Mouse (Mus musculus) stomach, embryonic 15.5 days (tissue): ENCODE data around the gene Fam107b. TPM values are rescaled to one million over a fixed set of nuclear protein-coding genes. Genes with fewer than 3 reads are reported as not detected.
"Not testable (repeated sequence)": the region's sequence is repeated elsewhere in the genome, so short reads cannot be mapped to it uniquely, and the experiment has no call there.

Experiments
- ATAC-seq: fragments of 200-750 bp; cut with Nextera tagmentation; 2 replicates; pipeline ENCODE4 v1.8.0; 2017; ENCODE audit warnings: low read depth, moderate number of reproducible peaks, moderate TSS enrichment; ENCODE audit not compliant: insufficient read depth, low FRiP score
- H3K27ac ChIP-seq: fragments of 300-500 bp; sonication (generic); 2 replicates; pipeline ENCODE4 v1.5.1; 2015; ENCODE audit warnings: mild to moderate bottlenecking, inconsistent platforms
- H3K27me3 ChIP-seq: fragments of 300-500 bp; sonication (generic); replicated peaks from 2 replicates; pipeline ENCODE4 v1.6.1; 2015; ENCODE audit warnings: inconsistent platforms
- H3K36me3 ChIP-seq: fragments of 300-500 bp; sonication (generic); 2 replicates; pipeline ENCODE4 v1.6.1; 2015; ENCODE audit warnings: inconsistent platforms
- H3K4me1 ChIP-seq: fragments of 300-500 bp; sonication (generic); 2 replicates; pipeline ENCODE4 v1.6.1; 2015; ENCODE audit warnings: inconsistent platforms
- H3K4me2 ChIP-seq: fragments of 300-500 bp; sonication (generic); 2 replicates; pipeline ENCODE4 v1.6.1; 2015; ENCODE audit warnings: mild to moderate bottlenecking, inconsistent platforms
- H3K4me3 ChIP-seq: fragments of 300-500 bp; sonication (generic); replicated peaks from 2 replicates; pipeline ENCODE4 v1.5.1; 2015; ENCODE audit warnings: inconsistent platforms
- H3K9ac ChIP-seq: fragments of 300-500 bp; sonication (generic); 2 replicates; pipeline ENCODE4 v1.6.1; 2015; ENCODE audit warnings: inconsistent platforms
- H3K9me3 ChIP-seq: fragments of 300-500 bp; sonication (generic); 2 replicates; pipeline ENCODE4 v1.6.1; 2016; ENCODE audit warnings: inconsistent platforms
- WGBS: fragments of 180-500 bp; shearing (Covaris S2); methylation state at CpG from one replicate; pipeline ENCODE4 v1.1.7; 2015; 5-methylcytosine and 5-hydroxymethylcytosine counted together
- polyA plus RNA-seq: library from polyadenylated mRNA; unstranded; fragments of >200 nt; fragmentation: Nextera tagmentation; extraction: Ambion mirVana; gene quantifications from 2 replicates; pipeline ENCODE4 v1.2.1, GENCODE M21; 2015

Fam107b gene
- polyA plus RNA-seq, 1 experiment from 2014 or later, result 36.4 TPM

DNA sequence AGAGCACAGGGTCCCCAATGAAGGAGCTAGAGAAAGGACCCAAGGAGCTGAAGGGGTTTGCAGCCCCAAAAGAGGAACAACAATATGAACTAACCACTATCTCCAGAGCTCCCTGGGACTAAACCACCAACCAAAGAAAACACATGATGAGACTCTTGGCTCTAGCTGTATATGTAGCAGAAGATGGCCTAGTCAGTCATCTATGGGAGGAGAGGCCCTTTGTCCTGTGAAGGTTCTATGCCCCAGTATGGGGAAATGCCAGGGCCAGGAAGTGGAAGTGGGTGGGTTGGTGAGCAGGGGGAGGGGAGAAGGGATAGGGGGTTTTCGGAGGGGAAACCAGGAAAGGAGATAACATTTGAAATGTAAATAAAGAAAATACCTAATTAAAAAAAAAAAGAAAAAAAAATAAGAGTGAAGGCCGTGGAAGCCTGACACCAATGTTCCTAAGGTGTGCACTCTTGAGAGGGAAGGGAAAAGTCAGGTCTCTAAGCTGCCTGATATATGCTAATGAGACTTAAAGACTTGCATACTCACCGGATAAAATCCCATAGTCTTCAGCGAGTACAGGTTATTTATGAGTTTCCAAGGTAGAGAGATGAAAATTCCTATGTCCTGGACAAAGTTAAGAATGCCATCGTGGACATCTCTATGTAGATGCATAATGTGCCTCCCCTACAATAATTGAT, 149.3 kb downstream of the Fam107b start:
- H3K4me3 ChIP-seq, H3K4me2 ChIP-seq, H3K27me3 ChIP-seq, ATAC-seq, H3K4me1 ChIP-seq, H3K27ac ChIP-seq, H3K36me3 ChIP-seq, H3K9ac ChIP-seq, H3K9me3 ChIP-seq: not testable (repeated sequence)
- WGBS, result 79% methylated on average over 5 of the region's 5 CpGs

DNA sequence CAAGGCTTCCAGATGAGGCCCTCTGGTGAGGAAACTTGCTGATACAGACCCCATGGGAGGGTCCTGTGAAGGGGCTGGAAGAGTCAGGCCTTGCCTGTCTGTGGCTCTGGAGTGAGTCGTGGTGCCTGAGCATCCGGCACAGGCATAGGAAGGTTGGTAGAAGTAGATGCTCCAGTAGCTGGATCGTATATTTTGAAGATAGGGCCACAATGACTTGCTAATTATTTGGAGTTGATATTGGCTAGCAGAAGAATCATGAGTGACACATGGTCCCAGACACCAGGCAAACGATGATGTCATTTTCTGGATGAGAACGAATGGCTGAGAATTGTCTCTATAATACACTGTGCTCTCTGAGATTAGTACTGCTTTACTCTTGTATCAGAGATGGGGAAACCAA, 150.8 kb downstream of the Fam107b start:
- no peaks in the 10 kb centered on the region for H3K4me1 ChIP-seq
- H3K27ac ChIP-seq, result no peak overlapping the region
- ATAC-seq, result no peak
- H3K4me2 ChIP-seq, result no peak overlapping the region
- H3K9ac ChIP-seq, result no peak overlapping the region
- no peaks in the 10 kb centered on the region for H3K36me3 ChIP-seq
- 90% methylated on average over 5 of the region's 5 CpGs for WGBS
- H3K9me3 ChIP-seq, result no peaks in the 10 kb centered on the region
- H3K27me3 ChIP-seq, result no peaks in the 10 kb centered on the region
- H3K4me3 ChIP-seq, result no peak overlapping the region

DNA sequence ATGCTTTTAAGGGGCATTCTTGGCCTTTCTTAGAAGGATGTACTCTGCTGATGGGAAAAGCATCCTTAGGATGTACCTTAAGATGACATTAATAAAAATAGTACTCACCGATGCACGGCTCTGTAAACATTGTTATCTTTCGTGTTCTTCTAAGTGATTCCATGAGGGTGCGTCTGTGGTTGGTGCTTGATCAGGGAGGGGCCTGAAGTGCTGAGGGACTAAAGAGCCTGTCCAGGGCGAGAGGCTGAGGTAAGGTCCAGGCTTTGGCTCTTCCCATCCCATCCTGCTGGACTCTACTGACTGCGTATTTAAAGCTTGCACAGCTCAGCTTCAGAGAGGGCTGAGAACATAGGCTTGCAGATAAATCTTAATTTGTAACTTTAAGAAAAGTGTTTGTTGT, 151.7 kb downstream of the Fam107b start:
- no peak overlapping the region for H3K4me2 ChIP-seq
- WGBS, result 46% methylated on average over 6 of the region's 6 CpGs
- H3K27me3 ChIP-seq, result no peaks in the 10 kb centered on the region
- no peak overlapping the region for H3K9ac ChIP-seq
- H3K4me1 ChIP-seq, result 0 out of 2 replicates have a peak, but pooled peaks cover 8% of the 10 kb centered on the region
- H3K4me3 ChIP-seq, result no peak overlapping the region
- no peak overlapping the region for H3K27ac ChIP-seq
- no peak for ATAC-seq
- no peaks in the 10 kb centered on the region for H3K9me3 ChIP-seq
- no peaks in the 10 kb centered on the region for H3K36me3 ChIP-seq

DNA sequence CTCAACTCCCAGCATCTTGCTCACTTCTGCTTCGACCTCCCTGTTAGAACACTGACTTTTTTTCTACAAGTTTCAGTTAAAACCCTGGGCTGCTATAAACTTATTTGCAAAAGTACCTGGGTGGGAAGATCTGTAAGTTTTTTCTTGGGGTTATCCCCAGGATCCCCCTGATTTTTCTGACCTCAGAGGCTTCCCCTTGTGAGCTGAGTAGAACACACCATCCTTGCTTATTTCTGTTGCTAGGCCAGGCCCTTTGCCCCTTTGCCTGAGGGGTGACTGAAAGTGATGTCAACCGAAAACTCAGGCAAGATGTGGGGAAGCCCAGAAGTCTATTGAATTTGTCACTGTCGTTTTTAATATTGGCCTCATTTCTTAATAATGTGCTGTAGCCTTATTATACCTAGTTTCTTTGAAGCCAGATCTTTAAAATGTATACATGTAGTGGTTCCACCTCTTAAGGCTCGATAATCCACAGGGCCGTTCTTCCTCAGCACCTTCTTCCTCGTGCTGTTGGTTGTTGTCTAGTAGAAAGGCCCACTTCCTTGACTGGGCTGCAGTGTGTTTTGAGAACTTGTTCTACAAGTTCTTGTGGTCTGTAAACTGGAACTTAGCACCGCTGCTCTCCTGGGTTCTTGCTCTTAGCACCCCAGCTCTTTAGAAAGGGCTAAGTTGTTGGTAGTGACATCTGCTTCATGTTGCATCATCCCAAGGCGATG, 153.3 kb downstream of the Fam107b start:
- H3K27ac ChIP-seq, result no peak overlapping the region
- no peaks in the 10 kb centered on the region for H3K36me3 ChIP-seq
- H3K9ac ChIP-seq, result no peak overlapping the region
- no peak overlapping the region for H3K4me2 ChIP-seq
- no peak for ATAC-seq
- no peaks in the 10 kb centered on the region for H3K27me3 ChIP-seq
- H3K9me3 ChIP-seq, result no peaks in the 10 kb centered on the region
- 73% methylated on average over 8 of the region's 8 CpGs for WGBS
- no peak overlapping the region for H3K4me3 ChIP-seq
- H3K4me1 ChIP-seq, result peaks cover 14% of the 10 kb centered on the region; the same call in 1 of the 2 replicates

DNA sequence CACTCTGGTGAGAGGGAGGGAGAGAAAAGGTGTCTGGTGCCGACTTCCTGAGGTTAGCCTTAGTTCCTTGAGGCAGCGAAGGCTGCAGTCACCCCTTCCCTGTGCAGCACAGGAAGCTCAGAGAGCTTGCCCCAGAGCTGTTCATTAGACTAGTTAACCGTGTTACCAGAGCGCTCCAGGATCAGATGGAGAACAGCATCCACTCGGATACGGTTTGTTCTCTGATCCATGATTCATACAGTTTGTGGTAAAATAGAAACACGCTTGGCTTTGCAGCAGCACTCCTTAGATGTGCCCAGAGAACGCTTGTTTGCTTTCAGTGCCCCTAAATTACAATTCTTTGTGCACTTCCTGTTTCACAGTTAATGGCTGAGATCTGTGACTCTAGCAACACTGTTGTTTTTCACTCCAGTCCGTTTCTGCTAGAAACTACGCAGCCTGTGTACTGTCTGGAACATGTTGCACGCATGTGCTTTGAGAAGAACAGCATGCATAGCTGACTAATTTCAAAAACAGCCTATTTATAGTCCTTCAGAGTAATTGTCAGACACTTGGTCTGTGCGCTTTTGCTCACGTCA, 156.3 kb downstream of the Fam107b start:
- 48% methylated on average over 13 of the region's 13 CpGs for WGBS
- no peak for ATAC-seq
- Histone ChIP-seq H3K27me3 (no peaks in the 10 kb centered on the region), H3K4me3 (no peak overlapping the region), H3K9ac (no peak overlapping the region), H3K4me1 (peaks cover 24% of the 10 kb centered on the region; the same call in 1 of the 2 replicates), H3K4me2 (peak overlapping the region; percentile 17; the same call in 1 of the 2 replicates), H3K27ac (peak overlapping the region; percentile 46), H3K36me3 (no peaks in the 10 kb centered on the region), H3K9me3 (no peaks in the 10 kb centered on the region)

DNA sequence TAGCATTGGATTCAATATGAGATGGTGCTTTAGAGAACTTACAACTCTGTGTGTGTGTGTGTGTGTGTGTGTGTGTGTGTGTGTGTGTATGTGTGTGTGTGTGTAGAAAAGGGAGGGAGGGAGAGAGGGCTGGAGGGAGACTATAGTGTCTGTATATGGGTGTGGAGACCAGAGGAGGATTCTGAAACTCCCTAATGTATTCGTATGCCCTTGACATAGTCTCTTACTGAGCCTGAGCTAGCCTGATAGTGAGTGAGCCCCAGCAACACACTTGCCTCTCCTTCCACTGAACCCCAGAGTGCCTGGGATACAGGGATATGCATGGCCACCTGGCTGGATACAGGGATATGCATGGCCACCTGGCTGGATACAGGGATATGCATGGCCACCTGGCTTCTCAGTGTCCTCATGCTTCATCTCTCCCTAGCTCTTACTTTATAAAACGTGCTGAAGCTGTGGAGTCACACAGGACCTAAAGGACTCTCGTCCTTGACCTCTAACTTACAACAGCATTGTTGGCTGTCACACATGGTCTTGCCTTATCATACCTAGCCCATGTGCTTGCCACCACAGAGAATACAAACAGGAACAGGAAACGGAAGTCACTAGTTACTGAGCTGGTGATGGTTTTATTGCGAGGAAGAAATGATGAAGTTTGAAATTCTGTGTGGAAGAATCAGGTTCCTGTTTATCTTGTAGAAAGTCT, 157.1 kb downstream of the Fam107b start:
- H3K4me3 ChIP-seq, result no peak overlapping the region
- ATAC-seq, result no peak
- H3K36me3 ChIP-seq, result no peaks in the 10 kb centered on the region
- H3K4me1 ChIP-seq, result peaks cover 24% of the 10 kb centered on the region; the same call in 1 of the 2 replicates
- no peak overlapping the region for H3K9ac ChIP-seq
- H3K27ac ChIP-seq, result no peak overlapping the region; the same call in 1 of the 2 replicates
- H3K9me3 ChIP-seq, result no peaks in the 10 kb centered on the region
- no peaks in the 10 kb centered on the region for H3K27me3 ChIP-seq
- 50% methylated on average over 5 of the region's 5 CpGs for WGBS
- no peak overlapping the region for H3K4me2 ChIP-seq

DNA sequence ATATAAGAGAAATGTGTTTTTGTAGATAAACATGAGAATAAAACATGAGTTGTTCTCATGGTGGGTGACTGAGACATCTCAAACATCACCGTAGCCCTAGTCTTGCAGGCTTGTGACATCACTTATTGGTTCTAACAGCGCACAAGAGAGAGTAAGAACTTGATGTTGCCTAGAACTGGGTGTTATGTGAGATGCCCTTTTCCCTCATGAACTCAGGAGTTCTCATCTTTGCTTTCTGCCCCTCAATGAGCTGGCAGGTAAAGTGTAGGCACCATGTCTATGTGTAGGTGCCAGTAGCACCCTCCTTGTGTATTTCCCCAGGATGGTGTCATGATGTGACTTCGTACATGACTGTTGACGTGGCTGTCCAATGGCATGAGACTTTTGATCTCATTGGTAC, 157.8 kb downstream of the Fam107b start:
- H3K4me3 ChIP-seq, result no peak overlapping the region
- no peaks in the 10 kb centered on the region for H3K36me3 ChIP-seq
- H3K9ac ChIP-seq, result no peak overlapping the region
- H3K9me3 ChIP-seq, result no peaks in the 10 kb centered on the region
- H3K4me1 ChIP-seq, result peaks cover 24% of the 10 kb centered on the region; the same call in 1 of the 2 replicates
- ATAC-seq, result no peak
- no peak overlapping the region for H3K27ac ChIP-seq
- H3K4me2 ChIP-seq, result no peak overlapping the region
- WGBS, result 92% methylated on average over 4 of the region's 4 CpGs
- no peaks in the 10 kb centered on the region for H3K27me3 ChIP-seq

DNA sequence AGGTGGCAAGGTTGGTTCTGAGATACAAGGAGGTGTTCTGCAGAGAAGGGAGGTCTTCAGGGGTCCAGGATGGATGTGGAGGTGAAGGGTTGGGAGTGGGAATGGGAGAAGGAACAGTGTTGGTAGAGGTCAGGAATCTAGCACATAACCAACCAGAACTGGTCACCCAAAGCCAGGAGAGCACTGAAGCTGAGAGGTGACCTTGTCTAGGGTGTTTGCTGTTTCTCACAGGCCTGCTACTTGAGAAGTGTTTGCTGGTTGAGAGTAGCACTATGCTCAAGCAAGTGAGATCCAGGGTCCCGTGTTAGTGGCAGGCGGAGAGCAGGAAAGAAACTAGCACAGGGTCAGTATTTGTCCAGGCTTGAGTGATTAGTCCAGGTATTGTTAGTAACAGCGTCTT, 159.3 kb downstream of the Fam107b start:
- Histone ChIP-seq H3K4me3 (no peak overlapping the region), H3K4me2 (no peak overlapping the region), H3K9ac (no peak overlapping the region), H3K9me3 (no peaks in the 10 kb centered on the region), H3K4me1 (peaks cover 24% of the 10 kb centered on the region; the same call in 1 of the 2 replicates), H3K36me3 (no peaks in the 10 kb centered on the region), H3K27me3 (no peaks in the 10 kb centered on the region), H3K27ac (no peak overlapping the region)
- WGBS, result 64% methylated on average over 3 of the region's 3 CpGs
- ATAC-seq, result no peak

DNA sequence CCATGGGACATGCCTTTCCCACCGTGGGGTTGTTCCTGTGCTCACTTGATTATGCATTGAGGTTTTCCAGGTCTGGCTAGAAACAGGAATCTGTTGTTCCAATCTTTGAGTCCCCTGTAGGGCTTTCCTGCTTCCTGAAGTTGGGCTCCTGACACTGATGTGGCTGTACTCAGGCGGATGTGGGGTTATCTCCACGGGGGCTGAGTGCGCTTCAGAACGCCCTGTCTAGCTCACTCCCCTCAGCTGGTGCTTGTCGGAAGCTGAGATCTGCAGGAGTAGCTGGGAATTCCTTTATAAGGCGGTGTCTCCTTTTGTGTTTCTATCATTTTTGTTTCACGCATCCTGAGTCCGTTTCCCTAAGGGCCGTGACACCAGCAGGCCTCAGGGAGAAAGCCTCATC, 160.5 kb downstream of the Fam107b start:
- peaks cover 25% of the 10 kb centered on the region; the same call in 1 of the 2 replicates for H3K4me1 ChIP-seq
- WGBS, result 60% methylated on average over 10 of the region's 10 CpGs
- H3K36me3 ChIP-seq, result no peaks in the 10 kb centered on the region
- H3K27me3 ChIP-seq, result no peaks in the 10 kb centered on the region
- no peak overlapping the region for H3K4me3 ChIP-seq
- no peak overlapping the region for H3K27ac ChIP-seq
- H3K9ac ChIP-seq, result no peak overlapping the region
- no peaks in the 10 kb centered on the region for H3K9me3 ChIP-seq
- H3K4me2 ChIP-seq, result no peak overlapping the region
- ATAC-seq, result no peak

DNA sequence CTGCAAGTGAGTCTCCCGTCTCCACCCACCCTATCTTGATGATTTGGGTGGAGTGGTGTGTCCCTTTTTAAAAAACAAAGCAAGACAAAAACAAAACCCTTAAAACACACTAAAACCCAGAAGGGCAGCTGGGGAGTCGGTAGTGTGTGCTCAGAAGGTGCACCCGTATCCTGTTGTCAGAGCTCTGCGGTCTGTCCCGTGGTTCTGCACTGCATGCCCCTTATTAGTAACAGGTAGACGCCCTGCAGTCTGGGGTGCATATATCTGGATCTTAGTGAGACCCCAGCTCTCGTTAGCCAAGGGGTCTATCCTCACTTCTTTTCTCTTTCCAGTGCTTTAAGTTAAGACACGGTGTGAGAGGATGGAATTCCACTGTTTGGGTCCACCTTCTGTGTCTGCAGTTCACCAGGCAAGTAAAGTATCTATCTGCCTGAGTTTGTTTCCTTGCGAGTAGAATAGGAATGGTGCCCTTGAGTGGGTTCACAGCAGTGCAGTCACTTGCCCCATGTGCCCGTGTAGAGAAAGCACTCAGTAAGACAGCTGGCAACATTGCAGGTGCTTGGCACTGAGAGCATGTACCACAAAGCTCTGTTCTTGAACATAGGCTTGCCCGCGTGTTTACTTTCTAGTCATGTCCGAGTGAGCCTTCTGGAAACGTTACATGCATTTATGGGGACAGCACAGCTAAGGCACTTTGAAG, 161.2 kb downstream of the Fam107b start:
- H3K36me3 ChIP-seq, result no peaks in the 10 kb centered on the region
- H3K27ac ChIP-seq, result no peak overlapping the region
- no peaks in the 10 kb centered on the region for H3K27me3 ChIP-seq
- no peaks in the 10 kb centered on the region for H3K9me3 ChIP-seq
- ATAC-seq, result no peak
- 86% methylated on average over 14 of the region's 14 CpGs for WGBS
- H3K4me1 ChIP-seq, result peaks cover 28% of the 10 kb centered on the region
- no peak overlapping the region for H3K9ac ChIP-seq
- no peak overlapping the region for H3K4me2 ChIP-seq
- no peak overlapping the region for H3K4me3 ChIP-seq

DNA sequence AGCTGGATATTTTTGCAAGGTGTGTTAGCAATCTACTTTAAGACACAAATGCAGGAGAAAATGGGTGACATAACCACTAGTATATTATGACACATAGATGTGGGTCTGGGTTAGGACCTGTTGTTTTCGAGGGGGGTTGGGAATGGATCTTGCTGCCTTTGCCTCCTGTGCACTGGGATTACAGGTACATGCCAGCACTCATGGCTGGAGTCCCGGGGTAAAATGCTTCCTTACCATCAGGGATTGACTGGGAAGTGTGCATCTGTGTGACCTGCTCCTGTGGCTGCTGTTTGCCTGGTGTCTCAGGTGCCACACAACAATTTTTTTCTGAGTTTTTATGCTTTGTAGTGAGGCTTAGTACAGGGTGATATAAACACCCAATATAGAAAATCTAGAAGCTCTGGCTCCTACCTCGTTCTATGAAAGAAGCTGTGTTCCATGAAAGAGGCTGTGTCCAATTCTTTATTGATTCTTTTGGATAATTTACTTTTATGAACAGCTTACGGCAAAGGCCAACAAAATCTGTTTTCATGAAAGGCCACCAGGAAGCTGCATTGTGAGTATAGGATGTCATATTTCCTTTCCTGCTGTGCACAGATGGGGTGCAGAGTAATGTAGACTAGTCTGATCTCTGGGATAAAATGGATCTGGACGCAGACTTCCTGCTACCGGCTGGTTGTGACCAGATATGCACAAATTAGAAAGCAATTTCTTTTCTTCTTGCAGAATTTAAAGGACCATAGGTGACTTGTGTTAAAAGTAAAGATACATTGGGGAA, 167.8 kb downstream of the Fam107b start:
- no peak overlapping the region for H3K9ac ChIP-seq
- no peaks in the 10 kb centered on the region for H3K27me3 ChIP-seq
- no peaks in the 10 kb centered on the region for H3K36me3 ChIP-seq
- WGBS, result 58% methylated on average over 6 of the region's 6 CpGs
- no peak overlapping the region for H3K4me3 ChIP-seq
- no peak overlapping the region for H3K4me2 ChIP-seq
- no peak overlapping the region for H3K27ac ChIP-seq
- no peak for ATAC-seq
- no peaks in the 10 kb centered on the region for H3K9me3 ChIP-seq
- peaks cover 17% of the 10 kb centered on the region for H3K4me1 ChIP-seq
